Mouse (Mus musculus) hindbrain, embryonic 13.5 days (tissue): ENCODE data around the gene 4930544G11Rik. TPM values are rescaled to one million over a fixed set of nuclear protein-coding genes. Genes with fewer than 3 reads are reported as not detected.

Experiments
- ATAC-seq: fragments of 200-750 bp; cut with Nextera tagmentation; 2 replicates; pipeline ENCODE4 v1.8.0; 2017; ENCODE audit warnings: moderate TSS enrichment; ENCODE audit not compliant: low FRiP score
- H3K27ac ChIP-seq: fragments of 300-500 bp; sonication (generic); 2 replicates; pipeline ENCODE4 v1.5.1; 2015; ENCODE audit warnings: inconsistent platforms, mild to moderate bottlenecking, moderate library complexity
- H3K27me3 ChIP-seq: fragments of 300-500 bp; sonication (generic); 2 replicates; pipeline ENCODE4 v1.6.1; 2015; ENCODE audit warnings: mild to moderate bottlenecking, inconsistent platforms
- H3K36me3 ChIP-seq: fragments of 300-500 bp; sonication (generic); 2 replicates; pipeline ENCODE4 v1.6.1; 2015; ENCODE audit warnings: mild to moderate bottlenecking, inconsistent platforms
- H3K4me1 ChIP-seq: fragments of 300-500 bp; sonication (generic); replicated peaks from 2 replicates; pipeline ENCODE4 v1.6.1; 2015; ENCODE audit warnings: inconsistent platforms
- H3K4me2 ChIP-seq: fragments of 300-500 bp; sonication (generic); 2 replicates; pipeline ENCODE4 v1.6.1; 2015; ENCODE audit warnings: inconsistent platforms, mild to moderate bottlenecking, moderate library complexity
- H3K4me3 ChIP-seq: fragments of 300-500 bp; sonication (generic); 2 replicates; pipeline ENCODE4 v1.5.1; 2015; ENCODE audit warnings: mild to moderate bottlenecking, inconsistent platforms
- H3K9ac ChIP-seq: fragments of 300-500 bp; sonication (generic); 2 replicates; pipeline ENCODE4 v1.6.1; 2015; ENCODE audit warnings: mild to moderate bottlenecking, inconsistent platforms
- H3K9me3 ChIP-seq: fragments of 300-500 bp; sonication (generic); 2 replicates; pipeline ENCODE4 v1.6.1; 2016; ENCODE audit warnings: inconsistent platforms
- WGBS: fragments of 180-500 bp; shearing (Covaris S2); methylation state at CpG from one replicate; pipeline ENCODE4 v1.1.7; 2015; 5-methylcytosine and 5-hydroxymethylcytosine counted together
- polyA plus RNA-seq: library from polyadenylated mRNA; unstranded; fragments of >200 nt; fragmentation: Nextera tagmentation; extraction: Ambion mirVana; gene quantifications from 2 replicates; pipeline ENCODE4 v1.2.1, GENCODE M21; 2015

4930544G11Rik gene
- polyA plus RNA-seq, 1 experiment from 2014 or later: not detected

DNA sequence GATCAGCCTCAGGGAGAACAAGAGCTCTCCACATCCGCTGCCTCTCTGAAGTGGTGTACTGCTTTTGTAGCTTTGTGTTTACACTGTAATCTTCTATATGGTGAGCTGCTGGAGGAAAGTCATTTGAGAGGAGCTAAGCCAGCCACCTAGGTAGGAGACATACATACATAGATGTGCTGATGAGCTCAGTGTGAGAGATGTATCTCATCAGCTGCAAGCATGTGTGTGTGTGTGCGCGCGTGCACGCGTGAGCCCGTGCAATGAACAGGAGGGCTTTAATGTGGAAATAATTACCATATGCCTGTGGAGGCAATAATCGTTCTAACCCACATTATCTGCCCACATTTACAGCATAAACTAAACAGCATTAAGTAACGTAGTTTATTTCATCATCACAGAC, 18.0 kb downstream of the 4930544G11Rik start:
- Histone ChIP-seq H3K36me3 (no peaks in the 10 kb centered on the region), H3K9me3 (no peaks in the 10 kb centered on the region), H3K9ac (no peak overlapping the region), H3K4me2 (no peak overlapping the region), H3K4me3 (no peak overlapping the region), H3K4me1 (peaks cover 18% of the 10 kb centered on the region), H3K27ac (peak overlapping the region; percentile 3; the same call in 1 of the 2 replicates), H3K27me3 (no peaks in the 10 kb centered on the region)
- peak; percentile 77 for ATAC-seq
- 77% methylated on average over 9 of the region's 9 CpGs for WGBS

DNA sequence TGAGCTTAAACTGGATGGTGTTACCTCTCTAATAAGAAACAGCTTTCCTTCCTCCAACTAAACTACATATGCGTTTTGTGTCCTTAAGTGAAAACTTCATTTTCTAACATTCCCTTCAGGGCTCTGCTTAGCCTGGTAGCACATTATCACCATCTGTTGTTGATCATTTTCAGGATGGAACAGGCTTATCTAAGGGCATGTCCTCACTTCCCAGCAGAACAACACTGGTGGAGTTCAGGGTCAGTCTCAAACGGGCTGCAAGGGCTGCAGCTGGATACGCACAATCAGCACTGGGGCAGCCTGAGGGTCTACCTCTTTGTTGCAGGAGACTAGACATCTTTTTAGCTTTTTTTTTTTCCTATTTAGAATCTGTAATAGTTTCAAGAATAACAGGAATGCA, 39.7 kb downstream of the 4930544G11Rik start:
- 82% methylated on average over 3 of the region's 3 CpGs for WGBS
- no peaks in the 10 kb centered on the region for H3K4me1 ChIP-seq
- no peaks in the 10 kb centered on the region for H3K27me3 ChIP-seq
- no peak overlapping the region for H3K4me3 ChIP-seq
- H3K4me2 ChIP-seq: no peak overlapping the region
- H3K9me3 ChIP-seq: no peaks in the 10 kb centered on the region
- H3K36me3 ChIP-seq: no peaks in the 10 kb centered on the region
- H3K9ac ChIP-seq: no peak overlapping the region
- no peak for ATAC-seq
- no peak overlapping the region for H3K27ac ChIP-seq

DNA sequence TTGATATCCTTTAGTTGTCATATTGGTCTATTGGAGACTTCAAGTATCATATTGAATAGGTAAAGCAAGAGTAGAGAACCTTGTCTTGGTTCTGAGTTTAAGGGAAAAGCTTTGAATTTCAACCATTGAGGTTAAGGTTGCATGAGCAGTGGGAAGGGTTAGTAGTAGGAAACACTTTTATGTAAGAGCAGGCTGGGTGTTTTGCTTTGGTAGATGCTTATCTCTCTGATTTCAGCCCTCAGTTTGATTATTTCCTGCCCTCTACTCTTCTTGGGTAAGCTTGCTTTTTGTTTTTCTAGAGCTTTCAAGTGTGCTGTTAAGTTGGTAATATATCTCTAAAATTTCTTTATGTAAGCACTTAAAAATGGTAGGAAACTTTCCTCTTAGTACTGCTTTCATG, 45.9 kb downstream of the 4930544G11Rik start:
- Histone ChIP-seq H3K27me3 (no peaks in the 10 kb centered on the region), H3K4me2 (no peak overlapping the region), H3K9ac (no peak overlapping the region), H3K4me1 (no peaks in the 10 kb centered on the region), H3K9me3 (no peaks in the 10 kb centered on the region), H3K27ac (no peak overlapping the region), H3K4me3 (no peak overlapping the region), H3K36me3 (no peaks in the 10 kb centered on the region)
- ATAC-seq: no peak

Other genes with a start within 250 kb of the 4930544G11Rik start
- 8.4 and 9.0 TPM in 2 replicates for gene Prdm5, start 173.6 kb upstream of the 4930544G11Rik start, polyA plus RNA-seq